Mouse (Mus musculus) retina, embryonic 14.5 days (tissue): Measurements from ENCODE around the gene B630019K06Rik.
"Not testable (repeated sequence)": the region's sequence is repeated elsewhere in the genome, so short reads cannot be mapped to it uniquely, and the experiment has no call there.

Experiments used
- DNase-seq: peaks from one replicate; pipeline ENCODE4 v3.0.0-alpha.2; 2015; ENCODE audit warnings: low spot score

The B630019K06Rik gene

GRCm38 (mm10) chrX:8892343-8893155, at the start of gene B630019K06Rik:
TSS of gene B630019K06Rik (plus strand) at chrX:8892382.
- peak; percentile 58 for DNase-seq

GRCm38 (mm10) chrX:8843694-8844093, 48.5 kb upstream of the B630019K06Rik start, which contains the start of gene Gm6592:
TSS of gene Gm6592 (plus strand) at chrX:8843994.
- no peak for DNase-seq

GRCm38 (mm10) chrX:8852486-8852885, 39.7 kb upstream of the B630019K06Rik start:
- DNase-seq: no peak

- DNase-seq: peak; percentile 81
Measured at GRCm38 (mm10) chrX:8864331-8864730, 27.9 kb upstream of the B630019K06Rik start.

GRCm38 (mm10) chrX:8873953-8874352, 18.2 kb upstream of the B630019K06Rik start, which contains the start of gene Gm5751:
TSS of gene Gm5751 (plus strand) at chrX:8874253.
- not testable (repeated sequence) for DNase-seq

GRCm38 (mm10) chrX:8884336-8884735, 7.8 kb upstream of the B630019K06Rik start:
- no peak for DNase-seq

GRCm38 (mm10) chrX:8891975-8892342, 223 bp upstream of the B630019K06Rik start:
- DNase-seq: no peak

GRCm38 (mm10) chrX:8893182-8893651, 1.0 kb downstream of the B630019K06Rik start:
- DNase-seq: peak; percentile 48

GRCm38 (mm10) chrX:8900823-8901222, 8.6 kb downstream of the B630019K06Rik start:
- no peak for DNase-seq

GRCm38 (mm10) chrX:8901906-8902472, 9.8 kb downstream of the B630019K06Rik start:
- no peak for DNase-seq

GRCm38 (mm10) chrX:8921080-8921479, 28.9 kb downstream of the B630019K06Rik start:
- no peak for DNase-seq

- peak; percentile 6 for DNase-seq
Measured at GRCm38 (mm10) chrX:8921813-8922607, 29.8 kb downstream of the B630019K06Rik start.

GRCm38 (mm10) chrX:8927308-8927707, 35.1 kb downstream of the B630019K06Rik start:
- DNase-seq: peak; percentile 8

GRCm38 (mm10) chrX:8944041-8944440, 51.9 kb downstream of the B630019K06Rik start:
- no peak for DNase-seq
